Mouse (Mus musculus) thymus, postnatal 14 days (tissue): ENCODE measurements around the gene Krt77.

Source experiments
- DNase-seq: peaks from one replicate; pipeline ENCODE4 v3.0.0; 2021

Krt77 gene

GRCm38 (mm10) chr15:101869431-101869830 is at the start of gene Krt77:
Gene Krt77, minus strand, starts transcription at chr15:101869705.
- DNase-seq, result no peak

DNA sequence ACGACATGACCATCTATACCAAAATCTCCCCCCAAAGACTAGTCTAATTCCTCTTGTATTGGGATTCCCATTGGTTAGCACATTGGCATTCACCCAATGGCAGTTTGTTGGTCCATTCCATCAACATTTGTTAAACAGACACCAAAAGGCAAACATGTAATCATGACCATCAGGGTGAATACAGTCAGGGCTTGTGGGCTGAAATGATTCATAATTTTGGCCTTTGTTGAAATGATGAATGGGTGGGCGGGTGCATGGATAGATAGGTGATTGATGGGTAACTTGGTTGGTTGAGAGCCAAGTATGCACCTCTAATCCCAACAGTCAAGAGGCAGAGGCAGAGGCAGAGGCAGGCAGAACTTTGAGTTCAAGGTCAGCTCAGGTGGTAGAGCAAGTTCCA is 46.6 kb upstream of the Krt77 start:
- DNase-seq, result no peak

- no peak for DNase-seq
Measured at GRCm38 (mm10) chr15:101904849-101905248, 35.3 kb upstream of the Krt77 start.

DNA sequence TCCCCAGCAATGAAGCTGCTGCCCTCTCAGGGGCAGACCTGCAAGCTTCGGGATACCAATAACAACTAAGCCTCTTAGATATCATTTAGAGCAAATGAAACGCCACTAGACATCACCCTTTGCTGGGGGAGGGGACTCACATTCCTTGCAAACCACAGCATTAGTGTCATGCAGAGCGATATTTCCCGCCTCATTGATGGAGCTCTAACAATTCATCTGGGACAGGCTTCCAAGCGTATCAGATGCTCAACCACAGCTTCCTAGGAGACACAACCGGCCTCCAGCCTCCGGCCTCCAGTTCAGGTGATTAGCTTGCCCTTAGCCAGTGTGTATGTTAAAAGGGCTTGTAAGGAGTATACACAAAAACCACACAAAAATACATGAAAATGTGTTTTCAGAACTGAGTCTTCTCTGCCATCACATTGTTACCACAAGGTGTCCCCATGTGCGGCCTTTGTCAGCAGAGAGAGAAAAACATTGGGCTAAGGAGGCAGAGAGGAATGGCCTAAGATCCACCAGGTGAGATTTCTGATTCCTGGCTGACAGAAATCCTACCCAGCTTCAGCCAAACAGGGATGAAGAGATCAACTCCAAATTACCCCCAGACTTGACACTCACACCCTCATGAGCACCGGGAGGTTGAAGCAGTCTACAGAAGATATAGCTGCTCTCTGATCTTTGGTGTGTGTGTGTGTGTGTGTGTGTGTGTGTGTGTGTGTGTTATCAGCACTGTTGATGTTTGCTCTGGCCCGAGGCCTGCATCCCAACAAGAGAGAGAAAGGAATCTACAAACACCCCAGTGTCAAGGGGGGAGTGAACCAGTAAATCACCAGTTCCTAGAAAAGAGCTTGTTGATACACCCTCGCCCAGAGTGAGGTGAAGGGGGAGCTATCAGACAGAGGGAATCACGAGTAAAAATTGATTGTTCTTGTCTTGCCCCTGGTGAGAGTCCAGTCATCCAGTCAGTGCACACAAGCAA is 33.0 kb upstream of the Krt77 start:
- no peak for DNase-seq

- DNase-seq, result no peak
Measured at GRCm38 (mm10) chr15:101895216-101895615, 25.7 kb upstream of the Krt77 start.

DNA sequence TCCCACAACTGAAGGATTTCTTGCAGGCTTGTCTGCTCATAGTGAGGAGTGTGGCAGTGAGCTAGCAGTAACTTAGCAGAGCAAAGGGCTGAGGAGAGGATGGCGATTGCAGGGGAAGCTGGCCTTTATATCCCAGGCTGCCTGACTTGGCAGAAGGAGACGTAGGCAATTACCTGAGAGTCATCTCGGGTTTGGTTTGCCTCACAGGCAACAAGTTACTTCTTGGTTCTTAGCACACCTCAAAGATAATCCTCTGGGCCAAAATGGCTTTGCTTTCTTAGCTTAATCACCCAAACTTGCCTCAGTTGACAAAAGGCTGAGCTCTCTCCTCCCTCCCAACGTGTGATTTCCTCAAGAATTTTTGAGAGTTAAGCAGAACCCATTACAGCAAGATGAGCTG is 23.3 kb upstream of the Krt77 start, which contains the start of gene Krt76:
Gene Krt76 (minus strand): TSS at position 101 of the 400 bp plus-strand sequence.
- no peak for DNase-seq

GRCm38 (mm10) chr15:101879776-101880175 is 10.3 kb upstream of the Krt77 start:
- DNase-seq, result no peak

- no peak for DNase-seq
Measured at GRCm38 (mm10) chr15:101878041-101878440, 8.5 kb upstream of the Krt77 start.

DNA sequence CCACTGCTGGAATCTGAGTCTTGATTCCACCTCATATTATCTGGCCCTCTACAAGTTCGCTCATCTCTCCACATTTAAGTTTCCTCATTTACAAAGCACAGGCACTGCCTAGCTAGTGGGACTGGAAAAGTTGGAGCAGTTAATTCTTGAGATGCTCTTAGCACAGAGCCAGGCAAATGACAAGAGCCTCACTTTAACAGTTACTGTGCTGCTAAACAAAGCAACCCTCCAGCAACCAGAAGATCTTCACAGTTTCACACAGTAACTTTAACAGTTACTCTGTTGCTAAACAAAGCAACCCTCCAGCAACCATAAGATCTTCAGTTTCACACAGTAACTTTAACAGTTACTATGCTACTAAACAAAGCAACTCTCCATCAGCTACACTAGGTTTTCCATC is 4.9 kb upstream of the Krt77 start:
- no peak for DNase-seq

DNA sequence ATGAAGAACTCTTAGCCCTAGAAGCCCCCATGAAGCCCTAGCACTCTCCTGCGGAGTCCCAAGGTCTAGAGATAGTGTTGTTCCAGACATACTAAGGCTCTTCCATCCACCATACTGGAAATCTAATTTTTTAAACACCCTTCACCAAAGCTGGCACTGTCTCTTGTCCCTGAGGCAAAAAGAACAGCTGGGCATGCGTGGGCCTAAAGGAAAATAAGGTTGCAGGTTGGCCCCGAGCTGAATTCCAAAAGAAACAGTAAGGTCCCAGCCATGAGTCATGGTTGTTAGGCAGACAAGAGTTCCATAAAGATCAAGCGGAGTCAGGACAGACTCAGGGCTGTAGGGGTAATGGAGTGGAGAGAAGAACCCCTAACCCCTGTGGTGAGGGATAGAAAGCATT is 3.7 kb upstream of the Krt77 start:
- DNase-seq, result no peak

DNA sequence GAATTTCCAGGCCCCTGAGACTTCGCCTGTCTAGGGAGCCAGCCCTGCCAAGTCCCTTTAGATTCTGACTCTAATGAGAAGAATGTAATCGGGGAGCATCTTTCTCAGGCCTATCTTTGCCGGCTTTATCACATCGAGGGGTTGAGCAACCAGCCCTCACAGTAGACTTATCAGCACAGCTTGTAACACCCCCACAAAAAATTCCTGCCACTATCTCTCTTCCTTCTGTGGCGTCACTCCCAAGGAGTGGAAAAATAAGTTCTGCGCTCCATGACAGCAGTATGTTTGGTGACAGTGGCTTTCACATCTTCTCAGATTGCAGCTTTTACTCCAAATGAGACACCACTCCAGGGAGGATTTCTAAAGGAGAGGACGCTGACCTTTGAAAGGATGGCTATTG is 2.8 kb downstream of the Krt77 start:
- DNase-seq, result no peak

DNA sequence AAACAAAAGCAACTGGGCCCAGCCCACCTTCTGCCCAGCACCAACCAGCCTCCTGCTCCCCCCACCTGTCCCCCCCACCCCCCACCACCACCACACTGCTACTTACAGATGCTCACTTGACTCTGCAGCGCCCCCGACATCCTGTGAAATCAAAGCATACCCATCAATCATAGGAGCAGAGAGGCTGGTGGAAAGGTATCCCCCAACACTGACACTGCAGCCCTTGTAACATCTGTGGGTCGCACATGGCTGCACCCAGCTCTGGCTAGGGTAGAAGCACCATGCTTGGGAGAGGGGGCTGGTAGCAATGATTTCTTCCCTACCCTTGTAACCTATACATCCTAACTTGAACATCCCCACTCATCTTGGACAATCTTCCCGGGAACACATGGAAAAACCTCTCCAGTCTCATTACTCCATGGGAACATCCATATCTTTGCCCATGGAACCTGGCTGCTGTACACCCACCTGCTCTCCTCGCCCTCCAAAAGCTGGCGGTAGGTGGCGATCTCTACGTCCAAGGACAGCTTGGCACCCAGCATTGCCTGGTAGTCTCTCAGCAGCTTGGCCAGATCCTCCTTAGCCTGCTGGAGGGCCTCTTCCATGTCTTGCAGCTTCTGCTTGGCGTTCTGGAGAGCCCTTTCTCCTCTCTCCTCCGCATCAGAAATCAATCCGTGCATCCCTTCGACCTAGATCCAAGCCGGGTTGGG is 8.9 kb downstream of the Krt77 start:
- DNase-seq, result no peak

- peak; percentile 29 for DNase-seq
Measured at GRCm38 (mm10) chr15:101859735-101860170, 9.8 kb downstream of the Krt77 start.

DNA sequence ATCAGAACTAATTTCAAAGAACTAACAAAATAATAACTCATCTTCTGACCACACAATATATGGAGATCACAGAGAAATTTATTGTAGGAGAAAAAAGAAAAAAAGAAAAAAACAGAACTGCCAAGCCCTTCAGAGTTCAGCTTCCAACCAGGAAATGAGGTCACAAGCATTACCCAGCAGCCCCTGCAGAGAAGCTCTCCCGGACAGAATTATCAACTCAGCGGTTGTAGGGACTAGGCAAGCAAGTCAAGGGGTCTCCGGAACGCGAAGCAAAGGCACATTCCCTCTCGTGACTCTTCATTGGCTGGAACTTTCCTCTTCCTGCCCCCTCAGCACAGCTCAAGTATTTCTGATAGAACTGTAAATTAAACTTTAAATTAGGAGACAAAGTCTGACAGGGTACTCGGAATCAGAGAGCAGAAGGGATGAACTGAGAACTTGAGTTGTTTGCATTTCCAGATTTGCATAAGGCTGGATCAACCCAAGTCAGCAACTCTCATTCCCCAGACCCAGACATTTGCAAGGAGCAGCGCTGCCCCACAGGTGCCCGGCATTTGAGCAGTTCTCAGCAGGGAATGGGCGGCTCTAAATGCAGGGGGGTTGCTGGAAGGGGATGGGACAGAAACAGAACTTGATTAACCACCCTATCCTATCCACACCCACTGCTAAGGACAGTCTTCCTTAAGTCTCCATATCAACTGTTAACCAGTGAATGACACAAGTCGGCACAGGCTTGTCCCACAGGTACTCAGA is 10.7 kb downstream of the Krt77 start:
- DNase-seq, result no peak

GRCm38 (mm10) chr15:101856696-101857095 is 12.8 kb downstream of the Krt77 start:
- DNase-seq, result no peak

GRCm38 (mm10) chr15:101855732-101856131 is 13.8 kb downstream of the Krt77 start:
- DNase-seq, result no peak

DNA sequence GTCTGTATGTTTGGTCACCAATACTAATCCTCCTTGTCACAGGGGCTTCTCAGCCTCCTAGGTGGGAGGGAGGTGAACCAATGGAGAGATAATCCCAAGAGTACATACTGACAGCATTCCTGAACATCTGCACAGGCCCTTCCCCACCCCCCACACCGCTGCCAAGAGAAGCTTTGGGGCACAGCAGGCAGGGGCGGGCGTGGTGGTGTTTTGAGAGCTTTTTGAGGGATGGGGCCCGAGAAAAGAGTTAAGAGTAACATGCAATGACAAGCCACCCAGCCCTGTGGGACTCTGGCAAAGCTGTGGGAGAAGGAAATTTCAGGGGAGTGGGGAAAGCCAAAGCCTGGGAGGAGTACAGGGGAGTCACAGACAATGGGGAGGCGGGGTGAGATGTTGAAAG is 15.2 kb downstream of the Krt77 start:
- no peak for DNase-seq

- DNase-seq, result no peak
Measured at GRCm38 (mm10) chr15:101852571-101852970, 16.9 kb downstream of the Krt77 start.

DNA sequence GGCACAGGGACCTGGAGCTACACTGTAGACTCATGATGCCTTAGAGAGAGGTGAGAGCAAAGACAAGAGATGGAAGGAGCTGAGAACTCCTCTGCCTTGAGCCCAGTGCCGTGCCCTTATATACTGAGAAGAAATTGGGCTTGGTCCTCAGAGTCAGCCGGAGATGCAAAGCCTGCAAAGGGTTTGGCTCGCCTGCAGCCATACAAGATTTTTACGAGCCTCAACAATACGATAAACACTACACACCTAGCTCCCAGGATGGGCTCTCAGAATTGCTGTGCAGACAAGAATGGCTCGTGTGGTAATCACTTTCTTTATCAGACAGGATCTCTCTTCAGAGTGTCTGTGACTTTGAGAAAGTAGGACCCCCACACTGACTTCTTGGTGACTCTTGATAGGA is 18.8 kb downstream of the Krt77 start, which contains the start of gene Krt1:
Gene Krt1 (minus strand): TSS at position 101 of the 400 bp plus-strand sequence.
- DNase-seq, result no peak

DNA sequence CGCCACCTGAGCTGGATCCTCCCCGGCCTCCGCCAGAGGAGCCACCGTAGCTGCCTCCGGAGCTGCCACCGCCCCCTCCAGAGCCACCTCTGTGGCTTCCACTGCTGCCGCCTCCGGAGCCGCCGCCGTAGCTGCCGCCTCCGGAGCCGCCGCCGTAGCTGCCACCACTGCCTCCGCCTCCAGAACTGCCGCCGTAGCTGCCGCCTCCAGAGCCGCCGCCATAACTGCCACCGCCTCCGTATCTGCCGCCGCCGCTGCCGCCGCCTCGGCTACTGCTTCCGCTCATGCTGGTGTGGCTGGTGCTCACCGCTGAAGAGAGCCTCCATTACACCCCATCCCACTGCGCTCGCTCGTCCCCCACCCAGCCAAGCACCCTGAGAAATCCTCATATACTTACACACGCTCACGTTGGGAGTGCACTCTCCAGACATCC is 23.5 kb downstream of the Krt77 start:
- peak; percentile 54 for DNase-seq

DNA sequence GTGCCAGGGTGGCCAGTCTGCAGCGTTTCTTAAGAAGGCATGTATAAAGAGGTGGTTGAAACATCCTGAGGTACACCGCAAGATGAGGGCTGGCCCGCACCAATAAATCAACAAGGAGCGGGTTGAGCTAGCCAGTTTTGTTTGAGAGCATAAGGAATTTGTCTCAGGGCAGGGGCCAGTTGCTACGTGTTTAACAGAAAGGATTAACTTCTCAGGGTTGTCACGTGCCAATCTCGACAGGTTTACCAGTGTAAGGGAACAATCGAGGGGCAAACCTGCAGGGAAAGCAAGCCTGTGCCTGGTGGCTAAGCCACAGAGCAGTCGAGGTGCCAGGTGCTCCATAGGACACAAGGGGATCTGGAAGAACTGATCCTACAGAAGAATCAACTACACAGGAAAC is 26.3 kb downstream of the Krt77 start:
- DNase-seq, result no peak

DNA sequence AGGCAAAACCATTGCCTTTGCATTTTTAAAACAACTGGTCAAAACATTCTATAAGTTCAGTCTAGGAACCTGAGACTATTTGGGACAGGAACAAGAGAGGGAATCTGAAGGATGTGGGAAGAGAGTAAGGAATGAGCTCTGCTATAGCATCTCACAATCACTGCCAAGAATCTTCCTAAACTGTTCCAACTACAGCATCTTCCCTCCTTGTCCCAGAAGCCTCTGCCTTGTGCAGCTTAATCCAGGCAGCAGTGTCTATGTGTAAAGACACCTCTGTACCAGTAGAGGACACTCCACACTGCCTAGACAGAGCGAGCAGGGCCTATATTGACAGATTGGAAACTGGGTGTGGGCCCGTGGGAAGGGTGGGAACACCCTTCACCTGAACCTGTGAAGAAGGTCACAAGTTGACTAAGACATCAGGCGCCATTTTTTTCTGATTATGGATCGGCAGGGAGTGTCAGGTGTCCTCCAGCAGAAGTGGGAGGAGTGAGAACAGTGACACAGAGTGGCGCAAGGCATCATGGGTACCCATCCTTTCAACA is 34.6 kb downstream of the Krt77 start:
- DNase-seq, result no peak

- DNase-seq, result no peak
Measured at GRCm38 (mm10) chr15:101833131-101833530, 36.4 kb downstream of the Krt77 start.
